18 mouse cellular contexts compared by ENCODE assay signal in the genomic region with DNA sequence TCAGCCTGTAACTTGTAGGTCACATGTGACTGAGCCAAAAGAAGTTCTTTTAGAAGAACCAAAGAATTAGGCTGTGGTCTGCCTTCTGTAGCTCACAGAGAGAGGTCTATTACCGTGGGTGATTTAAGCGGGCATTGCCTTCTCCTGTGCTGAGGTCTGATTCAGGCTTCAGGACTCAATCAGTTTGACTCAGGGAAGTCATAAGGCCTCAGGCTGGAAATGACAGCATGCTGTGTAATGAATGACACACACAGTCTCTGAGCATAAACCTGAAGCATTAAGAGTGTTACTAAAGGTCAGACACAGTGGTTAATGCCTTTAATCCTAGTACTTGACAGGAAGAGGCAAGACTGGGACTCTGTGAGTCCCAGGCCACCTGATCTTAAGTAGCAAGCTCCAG. TPM values are rescaled to one million over a fixed set of nuclear protein-coding genes. Genes with fewer than 3 reads are reported as not detected.
A peak's percentile ranks its signal among the peaks of the same experiment; 100 is the strongest.
DNase-seq lines count a peak whose midpoint lies in the region; ATAC-seq and TF ChIP-seq lines count a peak whose summit lies in the region.
"Had no signal": no experiment of that assay in that cellular context is flagged by ENCODE, and none has a peak within 500 bp of the region (broad histone marks: within the 10 kb centered on the region; RNA-seq: fewer than 3 reads in every experiment).

No protein-coding gene starts in this region.

- H3K27ac ChIP-seq in heart, embryonic 14.5 days (replicated peaks in 1 of 2; ENCODE audit: control insufficient read depth in 1 of 2, insufficient read depth in 1 of 2, low read depth in 2 of 2, low read length in 2 of 2) = peak overlapping the region; percentile 22 to 37; a peak in 1 of 4 replicates
- H3K27ac ChIP-seq in heart, embryonic 12.5 days (ENCODE audit: poor library complexity, severe bottlenecking) = no peak overlapping the region
- no peak overlapping the region for H3K27ac ChIP-seq in MEL (ENCODE audit: control insufficient read depth, low read depth, low read length)
- H3K27ac ChIP-seq: embryonic facial prominence, embryonic 15.5 days; limb, embryonic 12.5 days; midbrain, embryonic 15.5 days; stomach, postnatal 0 days had no signal

- peaks cover 0 to 9% of the 10 kb centered on the region in 2 experiments; a peak in 1 of 4 replicates for H3K4me1 ChIP-seq in heart, embryonic 14.5 days (ENCODE audit: control insufficient read depth in 2 of 2, insufficient read depth in 2 of 2, low read length in 2 of 2)
- H3K4me1 ChIP-seq in heart, embryonic 12.5 days (replicated peaks) = no peaks in the 10 kb centered on the region
- H3K4me1 ChIP-seq in MEL (ENCODE audit: control insufficient read depth in 1 of 2, insufficient read depth in 2 of 2, low read length in 2 of 2) = no peaks in the 10 kb centered on the region
- H3K4me1 ChIP-seq: embryonic facial prominence, embryonic 15.5 days; midbrain, embryonic 15.5 days had no signal

- no peaks in the 10 kb centered on the region for H3K36me3 ChIP-seq in heart, embryonic 14.5 days (ENCODE audit: control insufficient read depth, insufficient read depth, low read length)
- H3K36me3 ChIP-seq in heart, embryonic 12.5 days = no peaks in the 10 kb centered on the region
- H3K36me3 ChIP-seq in MEL (ENCODE audit: control insufficient read depth in 1 of 2, insufficient read depth in 2 of 2, low read length in 2 of 2) = no peaks in the 10 kb centered on the region
- H3K36me3 ChIP-seq: embryonic facial prominence, embryonic 15.5 days; limb, embryonic 12.5 days; midbrain, embryonic 15.5 days had no signal

- no peak overlapping the region for H3K4me3 ChIP-seq in heart, embryonic 14.5 days (ENCODE audit: control insufficient read depth in 1 of 2, insufficient read depth in 1 of 2, low read depth in 1 of 2, low read length in 2 of 2)
- no peak overlapping the region for H3K4me3 ChIP-seq in heart, embryonic 12.5 days
- H3K4me3 ChIP-seq in MEL (ENCODE audit: control insufficient read depth in 1 of 2, insufficient read depth in 1 of 2, low read depth in 2 of 2, low read length in 2 of 2) = no peak overlapping the region
- H3K4me3 ChIP-seq: embryonic facial prominence, embryonic 15.5 days; limb, embryonic 12.5 days; midbrain, embryonic 15.5 days had no signal

- H3K4me2 ChIP-seq in heart, embryonic 14.5 days (ENCODE audit: low read length) = no peak overlapping the region
- H3K4me2 ChIP-seq in heart, embryonic 12.5 days = no peak overlapping the region
- H3K4me2 ChIP-seq: embryonic facial prominence, embryonic 15.5 days; limb, embryonic 12.5 days; midbrain, embryonic 15.5 days had no signal

- TF ChIP-seq POLR2A in MEL (IDR thresholded peaks at IDR 0.05; ENCODE audit: control insufficient read depth in 1 of 2, insufficient read depth in 1 of 2, low read depth in 1 of 2, low read length in 2 of 2, poor library complexity in 1 of 2) = no peak

- no peaks in the 10 kb centered on the region for H3K27me3 ChIP-seq in heart, embryonic 14.5 days (ENCODE audit: control insufficient read depth, insufficient read depth, low read length)
- H3K27me3 ChIP-seq in heart, embryonic 12.5 days (replicated peaks) = no peaks in the 10 kb centered on the region
- H3K27me3 ChIP-seq in MEL (ENCODE audit: control insufficient read depth in 1 of 2, insufficient read depth in 2 of 2, low read length in 2 of 2) = no peaks in the 10 kb centered on the region
- H3K27me3 ChIP-seq: embryonic facial prominence, embryonic 15.5 days; limb, embryonic 12.5 days; midbrain, embryonic 15.5 days had no signal

- TF ChIP-seq CTCF in MEL (IDR thresholded peaks at IDR 0.05 in 2 of 3, conservative IDR thresholded peaks at IDR 0.05 in 1 of 3; ENCODE audit: control insufficient read depth in 1 of 3, insufficient read depth in 1 of 3, low read depth in 2 of 3, low read length in 3 of 3, poor library complexity in 1 of 3, severe bottlenecking in 1 of 3) = no peak

- no peak for TF ChIP-seq EP300 in MEL (IDR thresholded peaks at IDR 0.05; ENCODE audit: low read depth in 1 of 2, low read length in 2 of 2)

- no peak for ATAC-seq in heart, embryonic 14.5 days (ENCODE audit: insufficient number of reproducible peaks, insufficient read depth, low FRiP score, low read depth)
- ATAC-seq in heart, embryonic 12.5 days (ENCODE audit: insufficient number of reproducible peaks, low FRiP score) = no peak
- no peak for ATAC-seq in CD4-positive, CD25-positive, alpha-beta regulatory T cell, adult 4 months
- ATAC-seq: forebrain, embryonic 16.5 days; hindbrain, embryonic 16.5 days; midbrain, embryonic 15.5 days had no signal

- 52% methylated on average over 2 of the region's 2 CpGs for WGBS in heart, embryonic 14.5 days
- 54% methylated on average over 2 of the region's 2 CpGs for WGBS in heart, embryonic 12.5 days

- no peaks in the 10 kb centered on the region for H3K9me3 ChIP-seq in heart, embryonic 14.5 days (ENCODE audit: control insufficient read depth, low read length)
- H3K9me3 ChIP-seq in heart, embryonic 12.5 days (replicated peaks) = no peaks in the 10 kb centered on the region
- H3K9me3 ChIP-seq in MEL (replicated peaks; ENCODE audit: insufficient read depth, low read length) = no peaks in the 10 kb centered on the region
- H3K9me3 ChIP-seq: embryonic facial prominence, embryonic 15.5 days; limb, embryonic 12.5 days; midbrain, embryonic 15.5 days had no signal

- no peak overlapping the region for H3K9ac ChIP-seq in heart, embryonic 14.5 days (ENCODE audit: low read length)
- no peak overlapping the region for H3K9ac ChIP-seq in heart, embryonic 12.5 days
- no peak overlapping the region for H3K9ac ChIP-seq in MEL (ENCODE audit: control insufficient read depth, low read depth, low read length, poor library complexity, severe bottlenecking)
- H3K9ac ChIP-seq: embryonic facial prominence, embryonic 15.5 days; limb, embryonic 12.5 days; midbrain, embryonic 15.5 days had no signal

- DNase-seq in MEL (ENCODE audit: low read depth, low spot score) = peak; percentile 23
- DNase-seq in brain, adult 2 months (ENCODE audit: low read depth, low spot score) = peak; percentile 16
- peak; percentile 6 for DNase-seq in mesoderm, embryonic 11.5 days (ENCODE audit: low read depth, low spot score)
- no peak for DNase-seq in layer of hippocampus, adult 9-11 months
- DNase-seq: cerebellum, postnatal 36 days; gastrocnemius, postnatal 25 days; heart, postnatal 10 days; right cerebral cortex, adult 18-20 months; thymus, postnatal 25 days had no signal

- TF ChIP-seq RAD21 in MEL (IDR thresholded peaks at IDR 0.05; ENCODE audit: low read depth, low read length) = no peak

- H3K79me2 ChIP-seq in MEL (ENCODE audit: control insufficient read depth, insufficient read depth, low read length, poor library complexity) = no peaks in the 10 kb centered on the region

TF ChIP-seq in MEL, 35 proteins besides CTCF, POLR2A, EP300 and RAD21:
- TF ChIP-seq ZKSCAN1 (IDR thresholded peaks at IDR 0.05; ENCODE audit: low read depth, low read length) (no peak), KAT2A (conservative IDR thresholded peaks at IDR 0.05; ENCODE audit: low read depth, low read length) (no peak), HCFC1 (IDR thresholded peaks at IDR 0.05; ENCODE audit: low read depth, low read length) (no peak), RCOR1 (IDR thresholded peaks at IDR 0.05; ENCODE audit: low read depth, low read length) (no peak), UBTF (IDR thresholded peaks at IDR 0.05; ENCODE audit: borderline replicate concordance, insufficient read depth, low read depth, low read length) (no peak), POLR2AphosphoS5 (IDR thresholded peaks at IDR 0.05; ENCODE audit: borderline replicate concordance, low read depth, low read length) (no peak), CHD1 (IDR thresholded peaks at IDR 0.05; ENCODE audit: low read depth, low read length) (no peak), MYB (IDR thresholded peaks at IDR 0.05; ENCODE audit: low read depth, low read length) (no peak), USF2 (IDR thresholded peaks at IDR 0.05; ENCODE audit: borderline replicate concordance in 1 of 2, insufficient read depth in 1 of 2, low read depth in 1 of 2, low read length in 2 of 2) (no peak), TCF12 (IDR thresholded peaks at IDR 0.05; ENCODE audit: low read depth, low read length) (no peak), CHD2 (IDR thresholded peaks at IDR 0.05; ENCODE audit: low read length) (no peak), ELF1 (IDR thresholded peaks at IDR 0.05; ENCODE audit: low read depth, low read length) (no peak), TBP (IDR thresholded peaks at IDR 0.05; ENCODE audit: low read depth, low read length) (no peak), MAX (IDR thresholded peaks at IDR 0.05; ENCODE audit: low read length) (no peak), MYC (IDR thresholded peaks at IDR 0.05; ENCODE audit: low read depth, low read length) (no peak)
TF ChIP-seq in MEL: peak in this region for 0.

RNA-seq across cellular contexts. Expression of a gene that starts 31.7 kb away (rescaled TPM):
- polyA plus RNA-seq in heart, embryonic 14.5 days (2014; fragmentation: Nextera tagmentation; extraction: Ambion mirVana) = 24.8 and 26.6 TPM in 2 replicates
- 20.4 and 21.9 TPM in 2 replicates for polyA plus RNA-seq in heart, embryonic 12.5 days (2016; fragmentation: Nextera tagmentation; extraction: Ambion mirVana)
- total RNA-seq in MEL (2012; rRNA removed) = 1.5 and 1.9 TPM in 2 replicates
- polyA plus RNA-seq in MEL (2012; ENCODE audit: insufficient read depth in 1 of 2, insufficient read length in 2 of 2, low read depth in 1 of 2, low replicate concordance in 2 of 2, missing spikeins in 1 of 2) = 1 to 10 TPM in 1 of 2 experiments, not detected in 1; 3.2 TPM
- polyA plus RNA-seq in CD4-positive, CD25-positive, alpha-beta regulatory T cell, adult 4 months (2017; shearing (Covaris generic)) = not detected

Comparison
In these comparisons a context has a peak if more than half of its experiments do, and no peak if none do; other contexts are left out.
1. H3K27ac ChIP-seq: peak in heart, embryonic 14.5 days (2 of 2); none in heart, embryonic 12.5 days (single experiment) and MEL (single experiment).